Mouse (Mus musculus) layer of hippocampus, adult 18-20 months (tissue): Measurements from ENCODE around the gene Sf3a2. TPM values are rescaled to one million over a fixed set of nuclear protein-coding genes. Genes with fewer than 3 reads are reported as not detected.
"Not testable (repeated sequence)": the region's sequence is repeated elsewhere in the genome, so short reads cannot be mapped to it uniquely, and the experiment has no call there.

Source experiments
- DNase-seq, 2 experiments: peaks; one replicate each; pipeline ENCODE4 v3.0.0; 2022; ENCODE audit warnings: low spot score in 2 of 2
- total RNA-seq, 2 experiments: library from RNA; stranded (reverse); gene quantifications; 2 replicates each; pipeline ENCODE4 v1.2.3; 2021

The Sf3a2 gene
- total RNA-seq, 2 experiments from 2014 or later: 52.3 to 57.3 TPM

- no peak for DNase-seq
Measured at GRCm38 (mm10) chr10:80823316-80823715, 25.3 kb downstream of the Sf3a2 start.

DNA sequence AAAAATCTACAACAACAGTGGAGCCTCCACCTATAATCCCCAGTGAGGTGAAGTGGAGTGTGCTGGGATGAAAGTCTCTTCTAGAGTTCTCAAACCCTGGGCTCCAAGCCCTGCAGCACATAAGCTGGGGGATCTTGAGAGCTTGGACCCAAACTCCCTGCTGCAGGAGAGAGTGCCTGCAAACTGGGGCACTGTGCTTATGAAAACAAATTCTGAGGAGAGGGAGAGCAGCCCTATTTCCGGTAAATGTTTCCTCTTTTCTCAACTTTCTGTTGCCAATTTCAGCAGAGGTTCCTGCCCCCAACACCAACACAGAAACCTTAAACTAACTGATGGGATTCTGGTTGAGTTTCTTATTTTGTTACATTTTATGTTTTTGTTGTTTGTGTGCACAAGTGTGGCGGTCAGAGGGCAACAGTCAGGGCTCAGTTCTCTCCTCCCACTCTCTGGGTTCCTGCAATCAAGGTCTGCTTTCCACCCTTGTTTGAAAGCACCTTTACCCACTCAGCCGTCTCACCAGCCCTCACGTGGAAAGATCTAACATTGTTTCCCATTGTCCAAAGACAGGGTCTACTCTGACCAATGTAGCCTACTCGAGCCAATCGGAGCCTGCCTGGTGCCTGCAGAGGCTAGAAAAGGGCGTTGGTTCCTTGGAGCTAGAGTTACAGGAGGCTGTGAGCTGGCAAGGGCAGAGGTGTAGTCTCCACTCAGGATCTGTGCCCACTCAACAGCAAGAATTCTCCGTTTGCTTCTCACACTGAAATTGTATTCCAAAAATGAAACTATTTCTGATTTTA lies 26.0 kb downstream of the Sf3a2 start:
- DNase-seq: no peak

DNA sequence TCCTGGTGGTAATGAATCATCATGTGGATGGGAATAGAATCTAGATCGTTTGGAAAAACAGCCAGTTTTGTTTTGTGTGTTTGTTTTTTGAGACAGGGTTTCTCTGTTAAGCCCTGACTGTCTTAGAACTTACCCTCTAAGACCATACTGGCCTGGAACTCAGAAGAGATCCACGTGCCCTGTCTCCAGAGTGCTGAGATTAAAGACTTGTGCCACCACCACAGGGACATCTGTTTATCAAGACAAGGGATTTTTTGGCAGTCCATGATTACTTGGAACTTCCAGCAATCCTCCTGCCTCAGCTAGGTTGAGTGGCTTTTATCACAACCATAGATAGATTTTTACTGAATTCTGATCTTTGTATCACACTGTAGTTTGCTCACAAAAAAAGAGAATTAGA lies 26.8 kb downstream of the Sf3a2 start:
- no peak for DNase-seq

- peak; percentile 100 for DNase-seq
Measured at GRCm38 (mm10) chr10:80826151-80827062, 28.4 kb downstream of the Sf3a2 start, which contains the start of gene Oaz1. TSS of gene Oaz1 (plus strand) at chr10:80826656.

DNA sequence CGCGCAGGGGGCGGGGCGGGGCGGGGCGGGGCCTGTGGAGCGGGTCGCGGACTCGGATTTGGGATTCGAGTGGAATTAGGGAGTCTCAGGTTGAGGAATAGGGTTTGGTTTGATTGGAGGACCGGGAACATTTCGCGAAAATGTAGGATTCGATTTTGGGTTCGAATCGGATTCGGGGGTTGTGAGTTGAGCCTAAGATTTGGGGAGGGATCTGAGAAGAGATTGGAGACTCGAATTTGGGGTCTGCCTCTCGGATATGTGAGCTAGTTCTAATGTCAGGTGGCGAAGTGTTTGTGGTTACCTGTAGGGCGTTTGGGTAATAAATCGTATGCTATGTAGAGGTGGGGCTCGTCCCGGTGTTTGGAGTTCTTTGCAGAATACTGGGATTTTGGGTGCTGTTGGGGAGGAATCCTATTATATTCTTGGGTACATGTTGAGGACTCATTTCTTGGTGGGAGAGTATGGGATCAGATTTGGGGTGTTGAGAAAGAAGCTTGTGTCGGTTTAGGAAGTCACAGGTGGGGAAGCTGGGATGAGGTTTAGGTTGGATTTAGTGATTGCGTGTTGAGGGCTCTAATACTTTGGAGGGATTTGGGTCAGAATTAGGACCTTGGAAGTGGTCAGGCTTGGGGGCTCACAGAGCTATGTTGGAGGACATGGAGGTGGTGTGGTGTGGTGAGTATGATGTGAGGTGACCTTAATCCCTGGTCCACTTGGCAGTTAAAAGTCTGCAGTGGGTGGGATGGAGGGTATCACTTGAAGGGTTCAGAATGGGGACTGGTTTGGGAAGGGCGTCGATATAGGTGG lies 29.3 kb downstream of the Sf3a2 start:
- DNase-seq: no peak

- DNase-seq: no peak
Measured at GRCm38 (mm10) chr10:80827870-80828420, 29.9 kb downstream of the Sf3a2 start.

DNA sequence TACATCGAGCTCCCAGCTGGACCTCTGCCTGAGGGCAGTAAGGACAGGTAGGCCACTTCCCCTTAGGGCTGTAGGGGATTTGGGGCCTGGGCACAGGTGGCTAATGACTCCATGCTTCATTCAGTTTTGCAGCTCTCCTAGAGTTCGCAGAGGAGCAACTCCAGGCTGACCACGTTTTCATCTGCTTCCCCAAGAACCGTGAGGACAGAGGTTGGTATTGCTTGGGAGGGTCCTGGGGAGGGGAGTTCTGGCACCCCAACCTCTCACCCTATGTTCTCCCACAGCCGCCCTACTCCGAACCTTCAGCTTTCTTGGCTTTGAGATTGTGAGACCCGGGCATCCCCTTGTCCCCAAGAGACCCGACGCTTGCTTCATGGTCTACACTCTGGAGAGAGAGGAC lies 30.6 kb downstream of the Sf3a2 start:
- DNase-seq: not testable (repeated sequence)

- DNase-seq: no peak
Measured at GRCm38 (mm10) chr10:80829359-80830278, 31.6 kb downstream of the Sf3a2 start.

DNA sequence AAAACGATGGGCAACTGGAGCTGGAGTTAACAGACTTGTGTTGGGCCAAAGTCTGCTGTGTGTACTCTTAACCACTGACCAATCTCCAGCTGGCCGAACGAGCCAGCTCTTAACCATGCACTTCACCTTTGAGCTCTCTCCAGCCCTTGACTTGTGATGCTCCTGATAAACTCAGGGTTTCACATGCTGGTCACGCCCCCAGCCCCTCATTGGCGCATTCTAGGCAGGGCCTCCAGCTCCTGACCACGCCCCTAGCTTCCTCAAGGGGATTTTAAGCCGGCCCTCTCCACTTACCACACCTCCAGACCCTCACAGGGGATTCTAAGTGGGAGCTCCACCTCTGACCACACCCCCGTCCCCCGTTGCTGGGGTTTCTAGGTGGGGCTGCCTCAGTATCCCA lies 33.1 kb downstream of the Sf3a2 start:
- no peak for DNase-seq

- no peak for DNase-seq
Measured at GRCm38 (mm10) chr10:80832818-80833217, 34.8 kb downstream of the Sf3a2 start.

DNA sequence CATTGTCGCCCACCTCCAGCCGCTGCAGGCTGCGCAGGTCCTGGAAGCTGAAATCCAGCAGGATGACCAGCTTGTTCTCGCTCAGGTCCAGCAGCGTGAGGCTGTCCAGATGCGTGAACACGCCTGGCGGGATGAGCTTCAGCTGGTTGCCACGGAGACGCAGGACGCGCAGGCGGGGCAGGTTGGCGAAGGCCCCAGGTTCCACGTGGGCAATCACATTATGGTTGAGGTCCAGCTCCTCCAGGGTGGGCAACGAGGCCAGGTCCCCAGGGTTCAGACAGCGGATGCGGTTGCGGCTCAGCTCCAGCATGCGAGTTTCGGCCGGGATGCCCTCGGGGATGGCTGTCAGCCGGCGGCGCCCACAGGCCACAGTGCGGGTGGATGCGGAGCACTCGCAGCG lies 37.6 kb downstream of the Sf3a2 start:
- no peak for DNase-seq

GRCm38 (mm10) chr10:80836949-80837379 lies 39.0 kb downstream of the Sf3a2 start:
- DNase-seq: no peak

GRCm38 (mm10) chr10:80837827-80838226 lies 39.8 kb downstream of the Sf3a2 start:
- DNase-seq: no peak

GRCm38 (mm10) chr10:80838346-80838912 lies 40.4 kb downstream of the Sf3a2 start:
- DNase-seq: no peak

- no peak for DNase-seq
Measured at GRCm38 (mm10) chr10:80839848-80840247, 41.9 kb downstream of the Sf3a2 start.

- DNase-seq: no peak
Measured at GRCm38 (mm10) chr10:80841685-80842084, 43.7 kb downstream of the Sf3a2 start.

DNA sequence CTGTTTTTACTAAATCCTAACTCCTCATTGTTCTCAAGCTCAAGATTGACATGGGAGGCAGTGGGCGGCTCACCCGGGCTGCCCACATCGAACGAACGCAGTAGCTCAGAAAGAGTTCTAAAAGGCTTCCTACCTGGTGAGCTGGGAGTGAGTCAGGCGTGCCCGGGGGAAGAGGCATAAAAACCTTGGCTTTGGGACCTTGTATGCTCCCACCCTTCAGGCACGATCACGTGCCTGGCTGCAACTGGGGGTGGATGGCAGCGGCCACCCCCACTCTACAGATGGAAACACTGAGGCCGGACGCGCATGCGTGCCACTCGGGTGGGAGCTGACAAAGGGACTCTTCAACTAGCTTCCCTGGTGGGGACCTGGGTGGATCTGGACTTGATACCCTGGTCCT lies 44.3 kb downstream of the Sf3a2 start:
- DNase-seq: peak; percentile 43 to 71

DNA sequence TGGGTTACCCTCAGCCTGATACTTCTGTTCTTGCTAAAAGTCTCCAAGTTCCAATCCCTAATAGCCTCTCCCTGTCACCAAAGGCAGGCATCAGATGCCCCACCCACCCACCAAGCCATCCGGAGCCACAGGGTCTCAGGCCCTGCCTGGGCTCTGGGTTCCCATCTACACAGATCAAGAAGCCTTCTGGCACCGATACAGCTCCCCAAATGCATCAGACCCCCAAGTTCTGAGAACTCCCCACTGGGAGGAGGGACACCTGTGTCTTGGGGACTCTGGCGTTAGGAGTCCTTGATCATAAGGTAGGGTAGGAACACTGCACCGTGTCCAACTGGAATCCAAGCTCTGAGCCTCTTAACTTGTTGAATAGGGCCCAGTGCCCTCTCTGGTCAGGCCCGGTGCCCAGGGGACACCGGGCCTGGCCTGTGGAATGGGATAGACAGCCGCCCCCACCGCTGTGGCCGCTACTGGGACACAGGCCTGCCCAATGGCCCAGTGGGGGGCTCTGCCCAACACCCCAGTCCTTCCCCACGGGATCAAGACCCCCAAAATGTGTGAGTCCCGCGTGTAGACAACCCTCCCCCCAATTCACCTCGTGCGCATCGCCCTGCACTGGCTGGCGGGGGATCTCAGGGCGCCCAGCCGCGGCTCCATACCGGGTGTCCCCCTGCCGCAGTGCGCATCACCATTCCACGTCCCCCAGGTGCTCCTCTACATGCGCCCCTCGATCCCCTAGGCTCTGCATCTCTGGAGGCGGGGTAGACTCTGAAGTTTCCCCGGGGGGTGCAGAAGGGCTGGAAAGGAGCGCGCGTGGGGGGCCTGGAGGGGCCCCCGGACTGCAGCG lies 45.3 kb downstream of the Sf3a2 start:
- no peak for DNase-seq
